Mouse (Mus musculus) heart, embryonic 14.5 days (tissue): ENCODE data around the gene Aox1. TPM values are rescaled to one million over a fixed set of nuclear protein-coding genes. Genes with fewer than 3 reads are reported as not detected.

ENCODE experiments used
- ATAC-seq: fragments of 200-750 bp; cut with Nextera tagmentation; 2 replicates; pipeline ENCODE4 v1.8.0; 2017; ENCODE audit warnings: low read depth, moderate TSS enrichment; ENCODE audit not compliant: insufficient number of reproducible peaks, insufficient read depth, low FRiP score
- H3K27ac ChIP-seq, 2 experiments: fragments of 200-500 bp in 1 of 2; fragments of 300-500 bp in 1 of 2; sonication (generic) in 1 of 2; replicated peaks in 1 of 2; 2 replicates each; pipeline ENCODE4 v1.5.1; 2012 to 2014; ENCODE audit warnings: low read depth in 2 of 2, low read length in 2 of 2, control low read depth in 1 of 2, mild to moderate bottlenecking in 1 of 2, mixed read lengths in 1 of 2; ENCODE audit not compliant: control insufficient read depth in 1 of 2, insufficient read depth in 1 of 2
- H3K27me3 ChIP-seq: fragments of 300-500 bp; sonication (generic); 2 replicates; pipeline ENCODE4 v1.6.1; 2014; ENCODE audit warnings: mild to moderate bottlenecking, low read length, control low read depth; ENCODE audit not compliant: control insufficient read depth, insufficient read depth
- H3K36me3 ChIP-seq: fragments of 300-500 bp; sonication (generic); 2 replicates; pipeline ENCODE4 v1.6.1; 2014; ENCODE audit warnings: mild to moderate bottlenecking, control low read depth, low read length, mixed read lengths; ENCODE audit not compliant: control insufficient read depth, insufficient read depth
- H3K4me1 ChIP-seq, 2 experiments: fragments of 200-500 bp in 1 of 2; fragments of 300-500 bp in 1 of 2; sonication (generic) in 1 of 2; 2 replicates each; pipeline ENCODE4 v1.6.1; 2012 to 2014; ENCODE audit warnings: low read length in 2 of 2, control low read depth in 1 of 2, mixed read lengths in 1 of 2; ENCODE audit not compliant: control insufficient read depth in 2 of 2, insufficient read depth in 2 of 2
- H3K4me2 ChIP-seq: fragments of 300-500 bp; sonication (generic); 2 replicates; pipeline ENCODE4 v1.6.1; 2014; ENCODE audit warnings: mild to moderate bottlenecking, low read length
- H3K4me3 ChIP-seq, 2 experiments: fragments of 200-500 bp in 1 of 2; fragments of 300-500 bp in 1 of 2; sonication (generic) in 1 of 2; 2 replicates each; pipeline ENCODE4 v1.5.1; 2012 to 2014; ENCODE audit warnings: low read length in 2 of 2, mild to moderate bottlenecking in 2 of 2, control low read depth in 1 of 2, low read depth in 1 of 2, moderate library complexity in 1 of 2; ENCODE audit not compliant: control insufficient read depth in 1 of 2, insufficient read depth in 1 of 2
- H3K9ac ChIP-seq: fragments of 300-500 bp; sonication (generic); 2 replicates; pipeline ENCODE4 v1.6.1; 2014; ENCODE audit warnings: mild to moderate bottlenecking, low read length
- H3K9me3 ChIP-seq: fragments of 300-500 bp; sonication (generic); 2 replicates; pipeline ENCODE4 v1.6.1; 2016; ENCODE audit warnings: low read length, control low read depth; ENCODE audit not compliant: control insufficient read depth
- WGBS: fragments of 180-500 bp; shearing (Covaris S2); extraction: QIAGEN DNeasy Blood & Tissue Kit; methylation state at CpG from one replicate; pipeline ENCODE4 v1.1.7; 2014; 5-methylcytosine and 5-hydroxymethylcytosine counted together
- polyA plus RNA-seq: library from polyadenylated mRNA; unstranded; fragments of >200 nt; fragmentation: Nextera tagmentation; extraction: Ambion mirVana; gene quantifications from 2 replicates; pipeline ENCODE4 v1.2.1, GENCODE M21; 2014

Aox1 gene
- polyA plus RNA-seq, 1 experiment from 2014 or later = 0.89 TPM

GRCm38 (mm10) chr1:58124901-58125300, 95.2 kb downstream of the Aox1 start:
- H3K9me3 ChIP-seq = no peaks in the 10 kb centered on the region
- H3K4me1 ChIP-seq = no peaks in the 10 kb centered on the region
- no peak overlapping the region for H3K4me3 ChIP-seq
- WGBS = 85% methylated on average over 8 of the region's 8 CpGs
- H3K27me3 ChIP-seq = no peaks in the 10 kb centered on the region
- ATAC-seq = no peak
- no peak overlapping the region for H3K4me2 ChIP-seq
- no peaks in the 10 kb centered on the region for H3K36me3 ChIP-seq
- H3K9ac ChIP-seq = no peak overlapping the region
- H3K27ac ChIP-seq = no peak overlapping the region

GRCm38 (mm10) chr1:58137891-58138290, 108.2 kb downstream of the Aox1 start:
- ATAC-seq = no peak
- Histone ChIP-seq H3K27ac (no peak overlapping the region), H3K27me3 (no peaks in the 10 kb centered on the region), H3K36me3 (no peaks in the 10 kb centered on the region), H3K9me3 (no peaks in the 10 kb centered on the region), H3K9ac (no peak overlapping the region), H3K4me3 (no peak overlapping the region), H3K4me2 (no peak overlapping the region), H3K4me1 (no peaks in the 10 kb centered on the region)

DNA sequence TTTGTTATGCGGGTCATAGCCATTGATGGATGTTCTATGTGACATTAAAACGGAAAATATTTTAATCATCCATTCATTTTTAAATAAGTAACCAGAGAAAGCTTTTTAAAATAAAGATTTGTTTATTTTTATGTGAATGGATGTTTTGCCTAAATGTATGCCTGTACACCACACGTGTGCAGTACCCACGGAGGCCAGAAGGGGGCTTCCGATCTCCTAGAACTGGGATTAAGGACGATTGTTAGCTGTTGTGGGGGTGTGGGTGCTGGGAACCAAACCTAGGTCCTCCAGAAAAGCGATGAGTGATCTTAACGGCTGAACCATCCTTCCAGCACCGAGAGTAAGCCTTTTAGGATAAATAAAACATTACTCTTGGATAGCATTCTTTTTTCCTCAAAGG, 109.3 kb downstream of the Aox1 start:
- no peak for ATAC-seq
- Histone ChIP-seq H3K36me3 (no peaks in the 10 kb centered on the region), H3K9ac (no peak overlapping the region), H3K27ac (no peak overlapping the region), H3K4me3 (no peak overlapping the region), H3K4me1 (no peaks in the 10 kb centered on the region), H3K27me3 (no peaks in the 10 kb centered on the region), H3K4me2 (no peak overlapping the region), H3K9me3 (no peaks in the 10 kb centered on the region)
- 87% methylated on average over 9 of the region's 9 CpGs for WGBS

GRCm38 (mm10) chr1:58140607-58141006, 110.9 kb downstream of the Aox1 start:
- WGBS = 85% methylated on average over 5 of the region's 5 CpGs
- H3K36me3 ChIP-seq = no peaks in the 10 kb centered on the region
- no peaks in the 10 kb centered on the region for H3K4me1 ChIP-seq
- H3K27ac ChIP-seq = no peak overlapping the region
- no peaks in the 10 kb centered on the region for H3K9me3 ChIP-seq
- H3K9ac ChIP-seq = no peak overlapping the region
- ATAC-seq = no peak
- no peak overlapping the region for H3K4me2 ChIP-seq
- H3K4me3 ChIP-seq = no peak overlapping the region
- no peaks in the 10 kb centered on the region for H3K27me3 ChIP-seq

DNA sequence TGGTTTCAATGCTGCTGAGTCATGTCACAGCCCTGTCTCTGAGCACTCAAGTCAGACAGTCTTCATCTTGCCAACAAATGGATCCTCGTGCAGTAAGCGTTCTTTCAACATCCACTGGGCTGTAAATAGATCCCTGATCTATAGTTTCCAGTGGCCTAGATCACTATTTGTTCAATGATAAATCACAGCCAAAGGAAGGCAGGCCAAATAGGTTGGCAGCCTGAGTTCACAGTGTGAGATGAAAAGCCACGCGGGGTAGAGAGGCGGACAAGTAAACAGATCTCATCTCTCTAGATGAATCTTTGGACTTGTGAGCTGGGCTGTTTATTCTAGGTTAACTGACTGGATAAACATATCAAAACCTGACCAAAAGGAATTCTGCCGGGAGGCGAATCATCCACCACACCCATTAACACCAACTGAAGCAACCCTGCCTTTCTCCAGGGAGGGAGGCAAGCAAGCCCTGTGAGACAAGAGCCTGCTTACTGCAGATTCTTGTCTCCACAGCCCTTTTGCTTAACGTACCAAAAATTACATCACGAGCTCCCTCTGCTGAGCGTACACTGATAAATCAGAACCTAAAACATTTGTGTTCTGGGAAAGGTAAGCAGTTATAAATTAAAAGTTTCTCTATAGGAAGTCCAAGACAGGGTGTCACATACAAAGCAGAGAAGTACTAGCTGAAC, 114.8 kb downstream of the Aox1 start:
- Histone ChIP-seq H3K9me3 (no peaks in the 10 kb centered on the region), H3K4me3 (no peak overlapping the region), H3K36me3 (no peaks in the 10 kb centered on the region), H3K9ac (no peak overlapping the region), H3K4me2 (no peak overlapping the region), H3K27me3 (no peaks in the 10 kb centered on the region), H3K4me1 (no peaks in the 10 kb centered on the region), H3K27ac (no peak overlapping the region)
- WGBS = 56% methylated on average over 10 of the region's 10 CpGs
- ATAC-seq = no peak

GRCm38 (mm10) chr1:58146026-58146425, 116.3 kb downstream of the Aox1 start:
- no peak overlapping the region for H3K9ac ChIP-seq
- no peak for ATAC-seq

DNA sequence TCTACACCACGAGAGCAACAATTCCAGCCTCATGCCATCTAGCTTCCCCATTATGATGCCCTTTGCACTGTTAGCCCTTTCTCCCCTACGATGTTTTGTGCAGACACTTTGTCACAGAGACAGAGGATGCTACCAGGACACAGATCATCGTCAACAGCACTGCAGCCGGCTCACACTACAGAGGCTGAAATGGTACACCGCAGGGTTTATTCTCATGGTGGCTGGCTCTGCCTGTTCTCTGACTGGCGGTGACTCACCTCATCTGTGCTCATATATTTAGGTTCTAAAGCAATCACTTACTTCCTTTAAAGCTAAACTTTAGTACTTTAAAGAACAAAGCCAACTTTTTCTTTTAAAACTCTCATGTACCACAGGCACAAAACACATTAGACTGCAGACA, 118.0 kb downstream of the Aox1 start:
- no peaks in the 10 kb centered on the region for H3K9me3 ChIP-seq
- H3K27me3 ChIP-seq = no peaks in the 10 kb centered on the region
- H3K4me3 ChIP-seq = no peak overlapping the region
- H3K27ac ChIP-seq = no peak overlapping the region
- no peaks in the 10 kb centered on the region for H3K36me3 ChIP-seq
- ATAC-seq = no peak
- no peak overlapping the region for H3K9ac ChIP-seq
- H3K4me2 ChIP-seq = no peak overlapping the region
- no peaks in the 10 kb centered on the region for H3K4me1 ChIP-seq
- 73% methylated on average over 6 of the region's 6 CpGs for WGBS

More at GRCm38 (mm10) chr1:58146026-58146425, 116.3 kb downstream of the Aox1 start:
- H3K4me2 ChIP-seq = no peak overlapping the region
- WGBS = 86% methylated on average over 10 of the region's 10 CpGs
- H3K36me3 ChIP-seq = no peaks in the 10 kb centered on the region
- H3K9me3 ChIP-seq = no peaks in the 10 kb centered on the region
- no peaks in the 10 kb centered on the region for H3K27me3 ChIP-seq
- H3K27ac ChIP-seq = no peak overlapping the region
- H3K4me3 ChIP-seq = no peak overlapping the region
- no peaks in the 10 kb centered on the region for H3K4me1 ChIP-seq

- H3K27ac ChIP-seq = no peak overlapping the region
- no peak for ATAC-seq
- WGBS = 57% methylated on average over 8 of the region's 8 CpGs
Observed at GRCm38 (mm10) chr1:58152247-58152646, 122.5 kb downstream of the Aox1 start.

More at GRCm38 (mm10) chr1:58152247-58152646, 122.5 kb downstream of the Aox1 start:
- H3K9me3 ChIP-seq = no peaks in the 10 kb centered on the region
- H3K36me3 ChIP-seq = no peaks in the 10 kb centered on the region
- no peak overlapping the region for H3K9ac ChIP-seq
- no peak overlapping the region for H3K4me3 ChIP-seq
- no peak overlapping the region for H3K4me2 ChIP-seq
- no peaks in the 10 kb centered on the region for H3K4me1 ChIP-seq
- H3K27me3 ChIP-seq = no peaks in the 10 kb centered on the region
